Mouse (Mus musculus) heart, embryonic 16.5 days (tissue): Measurements from ENCODE around the gene Krr1. TPM values are rescaled to one million over a fixed set of nuclear protein-coding genes. Genes with fewer than 3 reads are reported as not detected.
A peak's percentile ranks its signal among the peaks of the same experiment; 100 is the strongest.
"Not testable (repeated sequence)": the region's sequence is repeated elsewhere in the genome, so short reads cannot be mapped to it uniquely, and the experiment has no call there.

Experiments
- ATAC-seq: fragments of 200-750 bp; cut with Nextera tagmentation; replicated peaks from 2 replicates; pipeline ENCODE4 v1.8.0; 2017; ENCODE audit warnings: moderate number of reproducible peaks; ENCODE audit not compliant: insufficient read depth, low FRiP score; ENCODE audit errors: extremely low read depth
- H3K27ac ChIP-seq: fragments of 300-500 bp; sonication (generic); 2 replicates; pipeline ENCODE4 v1.5.1; 2014; ENCODE audit warnings: mild to moderate bottlenecking, low read length, control low read depth, moderate library complexity
- H3K27me3 ChIP-seq: fragments of 300-500 bp; sonication (generic); 2 replicates; pipeline ENCODE4 v1.6.1; 2014; ENCODE audit warnings: low read length, mixed read lengths; ENCODE audit not compliant: control insufficient read depth, insufficient read depth
- H3K36me3 ChIP-seq: fragments of 300-500 bp; sonication (generic); 2 replicates; pipeline ENCODE4 v1.6.1; 2014; ENCODE audit not compliant: control insufficient read depth, insufficient read depth
- H3K4me1 ChIP-seq: fragments of 300-500 bp; sonication (generic); 2 replicates; pipeline ENCODE4 v1.6.1; 2014; ENCODE audit warnings: low read length, mixed read lengths; ENCODE audit not compliant: control insufficient read depth, insufficient read depth
- H3K4me2 ChIP-seq: fragments of 300-500 bp; sonication (generic); 2 replicates; pipeline ENCODE4 v1.6.1; 2014; ENCODE audit warnings: low read depth, mild to moderate bottlenecking, control low read depth, low read length
- H3K4me3 ChIP-seq: fragments of 300-500 bp; sonication (generic); 2 replicates; pipeline ENCODE4 v1.5.1; 2014; ENCODE audit warnings: mild to moderate bottlenecking, control low read depth, low read length
- H3K9ac ChIP-seq: fragments of 300-500 bp; sonication (generic); 2 replicates; pipeline ENCODE4 v1.6.1; 2014; ENCODE audit warnings: low read length, control low read depth
- H3K9me3 ChIP-seq: fragments of 300-500 bp; sonication (generic); replicated peaks from 2 replicates; pipeline ENCODE4 v1.6.1; 2016; ENCODE audit warnings: low read length; ENCODE audit not compliant: control insufficient read depth
- WGBS: fragments of 180-500 bp; shearing (Covaris S2); extraction: QIAGEN DNeasy Blood & Tissue Kit; methylation state at CpG from one replicate; pipeline ENCODE4 v1.1.7; 2014; 5-methylcytosine and 5-hydroxymethylcytosine counted together
- polyA plus RNA-seq: library from polyadenylated mRNA; unstranded; fragments of >200 nt; fragmentation: Nextera tagmentation; extraction: Ambion mirVana; gene quantifications from 2 replicates; pipeline ENCODE4 v1.2.1, GENCODE M21; 2015

The Krr1 gene
- polyA plus RNA-seq, 1 experiment from 2014 or later = 29.7 TPM

GRCm38 (mm10) chr10:111996911-111997347, 24.5 kb downstream of the Krr1 start:
- Histone ChIP-seq H3K4me1 (no peaks in the 10 kb centered on the region), H3K27me3 (no peaks in the 10 kb centered on the region), H3K9ac (no peak overlapping the region), H3K4me2 (peak overlapping the region; percentile 23), H3K36me3 (no peaks in the 10 kb centered on the region), H3K27ac (peak overlapping the region; percentile 23; the same call in 1 of the 2 replicates), H3K9me3 (no peaks in the 10 kb centered on the region), H3K4me3 (peak overlapping the region; percentile 17)
- ATAC-seq = peak; percentile 49; the same call in 1 of the 2 replicates
- WGBS = 64% methylated on average over 8 of the region's 8 CpGs

- Histone ChIP-seq H3K27ac (no peak overlapping the region), H3K9me3 (no peaks in the 10 kb centered on the region), H3K9ac (no peak overlapping the region), H3K4me1 (no peaks in the 10 kb centered on the region), H3K36me3 (no peaks in the 10 kb centered on the region), H3K4me3 (no peak overlapping the region), H3K27me3 (no peaks in the 10 kb centered on the region), H3K4me2 (no peak overlapping the region)
- no peak for ATAC-seq
These were observed 25.2 kb downstream of the Krr1 start for GRCm38 (mm10) chr10:111997671-111998070.

GRCm38 (mm10) chr10:111999765-112000164, 27.3 kb downstream of the Krr1 start:
- no peak overlapping the region for H3K4me2 ChIP-seq
- H3K4me1 ChIP-seq = 0 out of 2 replicates have a peak, but pooled peaks cover 2% of the 10 kb centered on the region
- H3K9ac ChIP-seq = no peak overlapping the region
- no peaks in the 10 kb centered on the region for H3K9me3 ChIP-seq
- no peak for ATAC-seq
- H3K36me3 ChIP-seq = no peaks in the 10 kb centered on the region
- no peaks in the 10 kb centered on the region for H3K27me3 ChIP-seq
- 52% methylated on average over 3 of the region's 3 CpGs for WGBS
- H3K4me3 ChIP-seq = no peak overlapping the region
- no peak overlapping the region for H3K27ac ChIP-seq

GRCm38 (mm10) chr10:112000568-112000967, 28.1 kb downstream of the Krr1 start:
- H3K36me3 ChIP-seq = no peaks in the 10 kb centered on the region
- 83% methylated on average over 5 of the region's 5 CpGs for WGBS
- no peak overlapping the region for H3K4me3 ChIP-seq
- no peaks in the 10 kb centered on the region for H3K27me3 ChIP-seq
- H3K27ac ChIP-seq = no peak overlapping the region
- no peak overlapping the region for H3K4me2 ChIP-seq
- H3K4me1 ChIP-seq = 0 out of 2 replicates have a peak, but pooled peaks cover 2% of the 10 kb centered on the region
- H3K9me3 ChIP-seq = no peaks in the 10 kb centered on the region
- ATAC-seq = no peak
- no peak overlapping the region for H3K9ac ChIP-seq

- no peaks in the 10 kb centered on the region for H3K36me3 ChIP-seq
- no peak overlapping the region for H3K4me2 ChIP-seq
- ATAC-seq = no peak
- no peaks in the 10 kb centered on the region for H3K27me3 ChIP-seq
- H3K4me1 ChIP-seq = 0 out of 2 replicates have a peak, but pooled peaks cover 2% of the 10 kb centered on the region
- no peaks in the 10 kb centered on the region for H3K9me3 ChIP-seq
- 79% methylated on average over 2 of the region's 2 CpGs for WGBS
- H3K4me3 ChIP-seq = no peak overlapping the region
- no peak overlapping the region for H3K9ac ChIP-seq
- H3K27ac ChIP-seq = no peak overlapping the region
These were observed 28.9 kb downstream of the Krr1 start for GRCm38 (mm10) chr10:112001350-112001749.

GRCm38 (mm10) chr10:112001756-112002520, 29.5 kb downstream of the Krr1 start:
- ATAC-seq = no peak

GRCm38 (mm10) chr10:112002544-112003215, 30.2 kb downstream of the Krr1 start, which contains the start of gene Glipr1:
Glipr1 (minus strand) TSS chr10:112002631.
- 28% methylated on average over 9 of the region's 9 CpGs for WGBS
- no peak for ATAC-seq
- Histone ChIP-seq H3K9ac (no peak within 1 kb of the TSS), H3K4me2 (no peak within 1 kb of the TSS), H3K4me3 (no peak within 1 kb of the TSS), H3K36me3 (no peaks in the 10 kb centered on the region), H3K27ac (no peak within 1 kb of the TSS), H3K27me3 (no peaks in the 10 kb centered on the region), H3K4me1 (0 out of 2 replicates have a peak, but pooled peaks cover 2% of the 10 kb centered on the region), H3K9me3 (no peaks in the 10 kb centered on the region)

More at GRCm38 (mm10) chr10:112001756-112002520, 29.5 kb downstream of the Krr1 start:
- Histone ChIP-seq H3K27ac (no peak overlapping the region), H3K4me1 (0 out of 2 replicates have a peak, but pooled peaks cover 2% of the 10 kb centered on the region), H3K27me3 (no peaks in the 10 kb centered on the region), H3K9ac (no peak overlapping the region), H3K4me2 (no peak overlapping the region), H3K36me3 (no peaks in the 10 kb centered on the region), H3K9me3 (no peaks in the 10 kb centered on the region), H3K4me3 (no peak overlapping the region)
- 70% methylated on average over 9 of the region's 9 CpGs for WGBS

- H3K27me3 ChIP-seq, H3K4me2 ChIP-seq, H3K9me3 ChIP-seq, H3K27ac ChIP-seq, ATAC-seq, H3K4me1 ChIP-seq, H3K9ac ChIP-seq, H3K4me3 ChIP-seq, H3K36me3 ChIP-seq: not testable (repeated sequence)
- WGBS = 65% methylated on average over 1 of the region's 1 CpGs
These were observed 37.0 kb downstream of the Krr1 start for GRCm38 (mm10) chr10:112009511-112009910.

GRCm38 (mm10) chr10:112023585-112023984, 51.1 kb downstream of the Krr1 start:
- WGBS = 59% methylated on average over 2 of the region's 2 CpGs

More at GRCm38 (mm10) chr10:112023585-112023984, 51.1 kb downstream of the Krr1 start:
- Histone ChIP-seq H3K27ac (no peak overlapping the region), H3K27me3 (no peaks in the 10 kb centered on the region), H3K9me3 (no peaks in the 10 kb centered on the region), H3K4me3 (no peak overlapping the region), H3K4me2 (no peak overlapping the region), H3K36me3 (no peaks in the 10 kb centered on the region), H3K9ac (no peak overlapping the region), H3K4me1 (no peaks in the 10 kb centered on the region)
- no peak for ATAC-seq
